Mouse (Mus musculus) small intestine, adult 2 months (tissue): ENCODE measurements at regions not wholly inside any gene's neighbourhood (a gene's known extent, or its start where the extent isn't known, plus 50 kb on each side); places are given as distances from the start of the nearest gene placed in this dataset.

Experiments used
- H3K27ac ChIP-seq: fragments of 200-500 bp; 2 replicates; pipeline ENCODE4 v1.5.1; 2012; ENCODE audit warnings: low read depth, low read length, control low read depth, inconsistent platforms; ENCODE audit not compliant: insufficient read depth
- H3K27me3 ChIP-seq: fragments of 200-500 bp; 2 replicates; pipeline ENCODE4 v1.6.1; 2012; ENCODE audit warnings: mild to moderate bottlenecking, moderate library complexity, low read length, inconsistent platforms; ENCODE audit not compliant: control insufficient read depth, insufficient read depth
- H3K36me3 ChIP-seq: fragments of 200-500 bp; 2 replicates; pipeline ENCODE4 v1.6.1; 2012; ENCODE audit warnings: mild to moderate bottlenecking, low read length, control low read depth, inconsistent platforms; ENCODE audit not compliant: control insufficient read depth, insufficient read depth
- H3K4me1 ChIP-seq: fragments of 200-500 bp; 2 replicates; pipeline ENCODE4 v1.6.1; 2012; ENCODE audit warnings: low read length, inconsistent platforms, mixed read lengths; ENCODE audit not compliant: control insufficient read depth, insufficient read depth, insufficient read length
- H3K4me3 ChIP-seq: fragments of 200-500 bp; 2 replicates; pipeline ENCODE4 v1.5.1; 2012; ENCODE audit warnings: low read depth, mild to moderate bottlenecking, control low read depth, inconsistent platforms, low read length, moderate library complexity
- CTCF ChIP-seq: fragments of 200-500 bp; IDR thresholded peaks from 2 replicates; pipeline ENCODE4 v1.5.1; 2012; ENCODE audit warnings: low read depth, mild to moderate bottlenecking, control low read depth, inconsistent platforms, low read length, moderate library complexity, mixed read lengths; ENCODE audit not compliant: insufficient replicate concordance, insufficient read length; ENCODE audit errors: extremely low read depth
- POLR2A ChIP-seq: fragments of 200-500 bp; IDR thresholded peaks from 2 replicates; pipeline ENCODE4 v1.6.1; 2012; ENCODE audit warnings: low read depth, mild to moderate bottlenecking, control low read depth, inconsistent platforms, low read length, moderate library complexity
- WGBS: fragments of 180-500 bp; shearing (Covaris S2); methylation state at CpG from one replicate; pipeline ENCODE4 v1.1.7; 2018; 5-methylcytosine and 5-hydroxymethylcytosine counted together

DNA sequence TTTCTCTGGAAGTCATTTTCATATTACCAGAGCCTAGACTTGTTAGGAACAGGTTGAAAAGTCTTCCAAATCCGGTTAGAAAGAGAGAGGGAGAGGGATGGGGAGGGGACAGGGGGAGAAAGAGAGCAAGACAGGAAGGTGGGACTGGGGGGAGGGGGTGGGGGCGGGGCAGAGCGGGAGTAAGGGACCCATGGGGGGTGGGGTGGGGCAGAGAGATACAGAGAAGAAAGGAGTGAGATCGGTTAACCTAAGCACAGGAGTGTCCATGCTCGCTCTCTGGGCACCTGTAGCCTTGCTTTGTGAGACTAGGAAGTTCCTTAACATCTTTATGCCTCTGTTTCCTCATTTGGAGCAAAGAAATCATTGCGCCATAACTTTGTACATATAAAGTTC, 56.8 kb upstream of the Foxo1 start:
- WGBS = 46% methylated on average over 6 of the region's 6 CpGs
- Histone ChIP-seq H3K27me3 (no peaks in the 10 kb centered on the region), H3K4me1 (no peaks in the 10 kb centered on the region), H3K36me3 (no peaks in the 10 kb centered on the region), H3K27ac (no peak overlapping the region), H3K4me3 (no peak overlapping the region)
- TF ChIP-seq POLR2A = no peak
- no peak for TF ChIP-seq CTCF

DNA sequence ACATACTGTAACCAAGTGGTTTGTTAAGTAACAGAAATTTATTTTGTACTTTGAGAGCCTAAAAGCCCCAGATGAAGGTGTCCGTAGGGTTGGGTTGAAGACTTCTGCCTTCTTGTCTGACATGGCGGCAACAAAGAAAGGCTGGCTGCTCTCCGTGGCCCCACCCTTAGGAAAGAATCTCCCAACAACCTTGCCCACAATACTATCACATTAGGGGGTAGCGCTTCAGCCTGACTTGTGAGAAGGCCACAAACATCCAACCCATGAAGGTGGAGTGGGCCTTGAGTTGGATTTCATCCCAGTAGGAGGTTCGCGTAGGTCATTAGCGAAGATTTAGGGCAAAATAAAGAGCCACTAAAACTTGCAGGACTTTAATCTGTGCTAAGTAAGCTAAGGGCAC, 54.0 kb upstream of the Foxo1 start:
- Histone ChIP-seq H3K4me3 (no peak overlapping the region), H3K27ac (no peak overlapping the region), H3K4me1 (peaks cover 2% of the 10 kb centered on the region; the same call in 1 of the 2 replicates), H3K36me3 (no peaks in the 10 kb centered on the region), H3K27me3 (no peaks in the 10 kb centered on the region)
- no peak for TF ChIP-seq CTCF
- no peak for TF ChIP-seq POLR2A
- WGBS = 96% methylated on average over 7 of the region's 7 CpGs

- H3K4me1 ChIP-seq = peaks cover 2% of the 10 kb centered on the region; the same call in 1 of the 2 replicates
- TF ChIP-seq CTCF = no peak
- 96% methylated on average over 9 of the region's 9 CpGs for WGBS
These were observed 53.1 kb upstream of the Foxo1 start for GRCm38 (mm10) chr3:52215083-52215482.

More at GRCm38 (mm10) chr3:52215083-52215482, 53.1 kb upstream of the Foxo1 start:
- H3K27ac ChIP-seq = no peak overlapping the region
- no peaks in the 10 kb centered on the region for H3K27me3 ChIP-seq
- H3K36me3 ChIP-seq = no peaks in the 10 kb centered on the region
- H3K4me3 ChIP-seq = no peak overlapping the region
